Mouse (Mus musculus): Measurements from ENCODE around the gene Rtl4.

GRCm38 (mm10) chrX:144747528-144748049 lies 58.9 kb downstream of the Rtl4 start:
- no peak for TF ChIP-seq CTCF (IDR thresholded peaks at IDR 0.05; ENCODE audit: low read depth)
- TF ChIP-seq EP300 (IDR thresholded peaks at IDR 0.05; ENCODE audit: low read depth): no peak
